Mouse (Mus musculus) liver, embryonic 14.5 days (tissue): ENCODE measurements around the gene Chst8. TPM values are rescaled to one million over a fixed set of nuclear protein-coding genes. Genes with fewer than 3 reads are reported as not detected.

Experiments
- ATAC-seq: fragments of 200-750 bp; cut with Nextera tagmentation; 2 replicates; pipeline ENCODE4 v1.8.0; 2017; ENCODE audit warnings: moderate number of reproducible peaks, mild to moderate bottlenecking, moderate library complexity; ENCODE audit not compliant: insufficient read depth
- DNase-seq, 3 experiments: peaks; one replicate each; pipeline ENCODE4 v3.0.0-alpha.2; 2012 to 2013; ENCODE audit warnings: low read depth in 3 of 3, low spot score in 3 of 3
- H3K27ac ChIP-seq: fragments of 300-500 bp; sonication (generic); 2 replicates; pipeline ENCODE4 v1.5.1; 2014; ENCODE audit warnings: moderate library complexity, mild to moderate bottlenecking, control low read depth, inconsistent platforms
- H3K27me3 ChIP-seq: fragments of 300-500 bp; sonication (generic); 2 replicates; pipeline ENCODE4 v1.6.1; 2014; ENCODE audit warnings: mild to moderate bottlenecking, low read length, moderate library complexity; ENCODE audit not compliant: control insufficient read depth, insufficient read depth
- H3K36me3 ChIP-seq: fragments of 300-500 bp; sonication (generic); replicated peaks from 2 replicates; pipeline ENCODE4 v1.6.1; 2014; ENCODE audit warnings: low read depth; ENCODE audit not compliant: control insufficient read depth, insufficient read depth
- H3K4me1 ChIP-seq, 2 experiments: fragments of 200-500 bp in 1 of 2; fragments of 300-500 bp in 1 of 2; sonication (generic) in 1 of 2; replicated peaks; 2 replicates each; pipeline ENCODE4 v1.6.1; 2012 to 2014; ENCODE audit warnings: antibody characterized with exemption in 1 of 2, inconsistent platforms in 1 of 2, low read length in 1 of 2; ENCODE audit not compliant: control insufficient read depth in 2 of 2, insufficient read depth in 2 of 2
- H3K4me2 ChIP-seq: fragments of 300-500 bp; sonication (generic); 2 replicates; pipeline ENCODE4 v1.6.1; 2014; ENCODE audit warnings: low read depth, mild to moderate bottlenecking, control low read depth, moderate library complexity
- H3K4me3 ChIP-seq, 2 experiments: fragments of 200-500 bp in 1 of 2; fragments of 300-500 bp in 1 of 2; sonication (generic) in 1 of 2; 2 replicates each; pipeline ENCODE4 v1.5.1; 2012 to 2014; ENCODE audit warnings: low read depth in 2 of 2, low read length in 2 of 2, mild to moderate bottlenecking in 2 of 2, control low read depth in 1 of 2, inconsistent platforms in 1 of 2, moderate library complexity in 1 of 2; ENCODE audit not compliant: insufficient read depth in 1 of 2
- H3K9ac ChIP-seq: fragments of 300-500 bp; sonication (generic); replicated peaks from 2 replicates; pipeline ENCODE4 v1.6.1; 2014; ENCODE audit warnings: mild to moderate bottlenecking, control low read depth, moderate library complexity
- H3K9me3 ChIP-seq: fragments of 300-500 bp; sonication (generic); 2 replicates; pipeline ENCODE4 v1.6.1; 2016; ENCODE audit warnings: low read length, mixed read lengths; ENCODE audit not compliant: control insufficient read depth
- CTCF ChIP-seq: IDR thresholded peaks from 2 replicates; pipeline ENCODE4 v1.5.1; 2016; ENCODE audit warnings: antibody characterized with exemption, low read depth, control low read depth
- EP300 ChIP-seq: IDR thresholded peaks from 2 replicates; pipeline ENCODE4 v1.6.1; 2016; ENCODE audit warnings: antibody characterized with exemption, low read depth
- WGBS: fragments of 180-500 bp; shearing (Covaris S2); extraction: QIAGEN DNeasy Blood & Tissue Kit; methylation state at CpG from one replicate; pipeline ENCODE4 v1.1.7; 2014; ENCODE audit not compliant: insufficient replicate concordance; 5-methylcytosine and 5-hydroxymethylcytosine counted together
- polyA plus RNA-seq, 2 experiments: library from polyadenylated mRNA; depleted of rRNA in 1 of 2; stranded (reverse) in 1 of 2; unstranded in 1 of 2; fragments of >200 nt; fragmentation: Nextera tagmentation in 1 of 2; extraction: Ambion mirVana in 1 of 2; gene quantifications; 2 replicates each; pipeline versions ENCODE4 v1.2.1 to v1.2.3; 2012 to 2014

The Chst8 gene
- polyA plus RNA-seq, 2 experiments, result 0.25 to 0.37 TPM

DNA sequence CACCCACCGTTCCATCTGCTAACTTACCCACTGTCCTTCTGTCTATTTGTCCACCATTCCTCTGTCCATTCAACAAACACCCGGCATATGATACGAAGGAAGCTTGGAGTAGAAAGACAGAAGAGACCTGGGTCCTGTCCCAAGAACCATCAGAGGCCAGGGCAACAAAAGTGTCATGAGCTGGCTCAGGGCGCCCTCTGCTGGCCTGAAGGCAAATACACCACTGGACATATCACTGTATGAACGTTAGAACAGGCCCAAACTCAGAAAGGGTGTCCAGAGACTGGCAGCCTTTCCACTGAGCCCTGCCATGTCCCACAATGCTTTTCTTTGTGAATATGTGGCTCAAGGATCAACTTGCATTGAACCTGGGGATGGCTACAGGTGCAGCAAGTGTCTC lies 92.9 kb downstream of the Chst8 start:
- no peak overlapping the region for H3K9ac ChIP-seq
- no peaks in the 10 kb centered on the region for H3K27me3 ChIP-seq
- no peak overlapping the region for H3K4me2 ChIP-seq
- DNase-seq (peak in 2 of 3 experiments; percentile 4 to 7), ATAC-seq (no peak)
- TF ChIP-seq CTCF (peak; percentile 80), EP300 (no peak)
- no peaks in the 10 kb centered on the region for H3K4me1 ChIP-seq
- no peak overlapping the region for H3K4me3 ChIP-seq
- H3K36me3 ChIP-seq, result no peaks in the 10 kb centered on the region
- no peak overlapping the region for H3K27ac ChIP-seq
- 25% methylated on average over 5 of the region's 5 CpGs for WGBS
- no peaks in the 10 kb centered on the region for H3K9me3 ChIP-seq

DNA sequence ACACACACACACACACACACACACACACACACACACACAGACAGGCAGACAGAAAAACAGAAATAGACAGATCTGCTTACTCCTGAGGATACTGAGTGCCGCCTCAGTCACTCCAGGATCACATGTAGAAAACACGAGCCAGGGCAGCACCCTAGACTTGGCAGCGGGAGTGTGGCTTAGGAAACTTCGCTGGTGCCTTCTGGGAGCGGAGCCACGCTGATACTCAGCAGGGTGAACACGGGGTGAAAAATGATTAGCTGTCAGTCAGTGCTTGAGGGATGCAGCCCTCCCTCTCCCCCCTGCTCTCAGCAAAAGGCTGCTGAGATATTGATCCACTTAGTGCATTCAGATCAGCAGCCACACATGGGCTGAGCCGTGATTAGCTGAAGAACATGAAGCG lies 93.9 kb downstream of the Chst8 start:
- Histone ChIP-seq H3K4me3 (no peak overlapping the region), H3K4me1 (no peaks in the 10 kb centered on the region), H3K27me3 (no peaks in the 10 kb centered on the region), H3K4me2 (no peak overlapping the region), H3K9ac (no peak overlapping the region), H3K27ac (no peak overlapping the region), H3K9me3 (no peaks in the 10 kb centered on the region), H3K36me3 (no peaks in the 10 kb centered on the region)
- ATAC-seq, result no peak
- 48% methylated on average over 9 of the region's 9 CpGs for WGBS
- no peak for DNase-seq
- TF ChIP-seq EP300, result no peak
- TF ChIP-seq CTCF, result no peak

DNA sequence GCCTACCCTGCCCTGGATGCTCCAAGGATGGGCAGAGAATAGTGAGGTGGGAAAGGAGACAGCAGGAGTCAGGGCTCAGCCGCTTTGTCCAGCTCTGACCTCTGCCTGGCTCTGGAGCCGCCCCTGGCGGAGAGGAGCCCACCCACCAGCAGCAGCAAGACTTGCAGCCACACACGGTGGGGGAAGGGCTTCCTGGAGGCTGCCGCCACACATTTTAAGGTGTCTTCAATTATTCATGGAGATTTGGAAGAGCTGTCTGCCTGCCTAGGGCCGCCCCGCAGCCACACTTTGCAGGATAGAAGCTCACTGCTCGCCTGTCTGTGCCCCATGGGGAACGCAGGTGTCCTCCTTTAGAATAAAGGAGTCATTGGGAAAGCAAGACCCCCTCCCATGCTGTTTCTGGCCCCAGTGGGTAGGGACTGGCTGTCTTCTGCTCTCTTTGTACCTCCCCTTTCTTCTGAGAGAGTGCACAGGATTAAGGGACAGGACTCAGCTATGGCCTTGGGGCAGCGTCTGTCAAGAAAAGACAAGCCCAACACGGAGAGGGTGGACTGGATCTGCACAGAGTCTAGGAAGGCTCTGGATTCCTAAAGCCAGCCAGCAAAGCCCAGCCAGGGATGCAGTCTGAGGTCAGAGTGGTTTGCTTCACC lies 95.2 kb downstream of the Chst8 start:
- Histone ChIP-seq H3K4me1 (no peaks in the 10 kb centered on the region), H3K4me2 (no peak overlapping the region), H3K27ac (no peak overlapping the region), H3K9me3 (no peaks in the 10 kb centered on the region), H3K4me3 (no peak overlapping the region), H3K9ac (no peak overlapping the region), H3K27me3 (no peaks in the 10 kb centered on the region), H3K36me3 (no peaks in the 10 kb centered on the region)
- no peak for ATAC-seq
- TF ChIP-seq EP300, result no peak
- no peak for TF ChIP-seq CTCF
- WGBS, result 13% methylated on average over 11 of the region's 11 CpGs
- no peak for DNase-seq

- WGBS, result 45% methylated on average over 11 of the region's 11 CpGs
- DNase-seq (no peak), ATAC-seq (no peak)
- Histone ChIP-seq H3K27ac (no peak overlapping the region), H3K9ac (no peak overlapping the region), H3K27me3 (no peaks in the 10 kb centered on the region), H3K4me3 (no peak overlapping the region), H3K36me3 (no peaks in the 10 kb centered on the region), H3K9me3 (no peaks in the 10 kb centered on the region), H3K4me1 (no peaks in the 10 kb centered on the region), H3K4me2 (no peak overlapping the region)
- TF ChIP-seq CTCF (no peak), EP300 (no peak)
Measured at GRCm38 (mm10) chr7:34714848-34715460, 97.6 kb downstream of the Chst8 start.

DNA sequence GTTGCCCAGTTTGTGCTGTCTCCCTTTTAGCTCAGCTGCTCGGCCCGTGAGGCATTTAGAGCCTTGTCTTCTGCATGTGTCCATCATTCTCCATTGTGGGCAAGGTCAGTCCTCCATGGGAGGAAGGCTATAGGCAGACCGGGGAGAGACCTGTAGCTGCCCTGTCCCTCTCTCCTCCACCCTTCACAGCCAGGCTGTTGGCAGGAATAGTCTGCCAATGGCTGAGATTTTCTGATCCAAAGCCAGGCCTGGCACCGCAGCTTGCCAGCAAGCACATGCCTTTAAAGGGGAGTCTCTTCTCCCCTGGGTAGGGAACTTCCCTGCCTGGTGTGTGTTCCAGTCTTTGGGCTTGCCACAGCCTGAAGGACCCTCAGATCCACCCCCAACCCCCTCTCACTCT lies 103.4 kb downstream of the Chst8 start:
- Histone ChIP-seq H3K4me2 (no peak overlapping the region), H3K4me1 (no peaks in the 10 kb centered on the region), H3K9ac (no peak overlapping the region), H3K4me3 (no peak overlapping the region), H3K27me3 (no peaks in the 10 kb centered on the region), H3K9me3 (no peaks in the 10 kb centered on the region), H3K36me3 (no peaks in the 10 kb centered on the region), H3K27ac (no peak overlapping the region)
- 63% methylated on average over 4 of the region's 4 CpGs for WGBS
- DNase-seq (no peak), ATAC-seq (no peak)
- TF ChIP-seq CTCF (no peak), EP300 (no peak)
